Mouse (Mus musculus) midbrain, postnatal 0 days (tissue): ENCODE results near the gene Ccl9. TPM values are rescaled to one million over a fixed set of nuclear protein-coding genes. Genes with fewer than 3 reads are reported as not detected.

Experiments used
- ATAC-seq: fragments of 200-750 bp; cut with Nextera tagmentation; 2 replicates; pipeline ENCODE4 v1.8.0; 2017; ENCODE audit warnings: moderate number of reproducible peaks, mild to moderate bottlenecking, moderate TSS enrichment, moderate library complexity; ENCODE audit not compliant: low FRiP score
- DNase-seq: peaks from one replicate; pipeline ENCODE4 v3.0.0-alpha.2; 2015; ENCODE audit warnings: low spot score
- H3K27ac ChIP-seq: fragments of 300-500 bp; sonication (generic); 2 replicates; pipeline ENCODE4 v1.5.1; 2014; ENCODE audit warnings: low read depth, mild to moderate bottlenecking, low read length, mixed read lengths
- H3K27me3 ChIP-seq: fragments of 300-500 bp; sonication (generic); 2 replicates; pipeline ENCODE4 v1.6.1; 2014; ENCODE audit warnings: low read length, control low read depth, mixed read lengths; ENCODE audit not compliant: insufficient read depth
- H3K36me3 ChIP-seq: fragments of 300-500 bp; sonication (generic); 2 replicates; pipeline ENCODE4 v1.6.1; 2014; ENCODE audit warnings: low read length, control low read depth, mixed read lengths; ENCODE audit not compliant: insufficient read depth
- H3K4me1 ChIP-seq: fragments of 300-500 bp; sonication (generic); 2 replicates; pipeline ENCODE4 v1.6.1; 2014; ENCODE audit warnings: mild to moderate bottlenecking, control low read depth, antibody characterized with exemption, low read length, mixed read lengths; ENCODE audit not compliant: insufficient read depth
- H3K4me2 ChIP-seq: fragments of 300-500 bp; sonication (generic); 2 replicates; pipeline ENCODE4 v1.6.1; 2014; ENCODE audit warnings: low read depth, mild to moderate bottlenecking, low read length, mixed read lengths; ENCODE audit not compliant: poor library complexity, severe bottlenecking
- H3K4me3 ChIP-seq: fragments of 300-500 bp; sonication (generic); 2 replicates; pipeline ENCODE4 v1.5.1; 2014; ENCODE audit warnings: low read depth, mild to moderate bottlenecking, low read length, moderate library complexity
- H3K9ac ChIP-seq: fragments of 300-500 bp; sonication (generic); replicated peaks from 2 replicates; pipeline ENCODE4 v1.6.1; 2014; ENCODE audit warnings: mild to moderate bottlenecking, low read length, moderate library complexity, mixed read lengths; ENCODE audit not compliant: poor library complexity, severe bottlenecking
- H3K9me3 ChIP-seq: fragments of 300-500 bp; sonication (generic); 2 replicates; pipeline ENCODE4 v1.6.1; 2016; ENCODE audit warnings: low read length, control low read depth
- CTCF ChIP-seq: IDR thresholded peaks from 2 replicates; pipeline ENCODE4 v1.5.1; 2016; ENCODE audit warnings: antibody characterized with exemption, mild to moderate bottlenecking
- WGBS: fragments of 180-500 bp; shearing (Covaris S2); extraction: QIAGEN DNeasy Blood & Tissue Kit; methylation state at CpG from one replicate; pipeline ENCODE4 v1.1.7; 2014; 5-methylcytosine and 5-hydroxymethylcytosine counted together
- polyA plus RNA-seq: library from polyadenylated mRNA; unstranded; fragments of >200 nt; fragmentation: Nextera tagmentation; extraction: Ambion mirVana; gene quantifications from 2 replicates; pipeline ENCODE4 v1.2.1, GENCODE M21; 2015
- total RNA-seq: library from RNA; depleted of rRNA; stranded (reverse); fragments of >200 nt; gene quantifications from 2 replicates; pipeline ENCODE4 v1.2.3, GENCODE M21; 2014

Gene Ccl9
- total and polyA plus RNA-seq, 2 experiments from 2014 or later = 1.9 to 2.9 TPM

GRCm38 (mm10) chr11:83583450-83583754 lies 5.0 kb upstream of the Ccl9 start:
- H3K36me3 ChIP-seq = no peaks in the 10 kb centered on the region
- no peak overlapping the region for H3K9ac ChIP-seq

GRCm38 (mm10) chr11:83582626-83583449 lies 4.4 kb upstream of the Ccl9 start:
- Histone ChIP-seq H3K9me3 (no peaks in the 10 kb centered on the region), H3K9ac (no peak overlapping the region), H3K27ac (no peak overlapping the region), H3K27me3 (no peaks in the 10 kb centered on the region), H3K4me1 (no peaks in the 10 kb centered on the region), H3K36me3 (no peaks in the 10 kb centered on the region), H3K4me2 (no peak overlapping the region), H3K4me3 (no peak overlapping the region)
- TF ChIP-seq CTCF = no peak
- WGBS = 70% methylated on average over 4 of the region's 4 CpGs
- DNase-seq (no peak), ATAC-seq (no peak)

More at GRCm38 (mm10) chr11:83583450-83583754, 5.0 kb upstream of the Ccl9 start:
- ATAC-seq = no peak
- no peak overlapping the region for H3K4me2 ChIP-seq
- DNase-seq = no peak
- no peak for TF ChIP-seq CTCF
- H3K9me3 ChIP-seq = no peaks in the 10 kb centered on the region
- no peak overlapping the region for H3K4me3 ChIP-seq
- no peak overlapping the region for H3K27ac ChIP-seq
- no peaks in the 10 kb centered on the region for H3K4me1 ChIP-seq
- H3K27me3 ChIP-seq = no peaks in the 10 kb centered on the region

GRCm38 (mm10) chr11:83581626-83582610 lies 3.5 kb upstream of the Ccl9 start:
- H3K4me3 ChIP-seq = no peak overlapping the region
- DNase-seq = no peak
- no peaks in the 10 kb centered on the region for H3K27me3 ChIP-seq
- no peak overlapping the region for H3K9ac ChIP-seq
- no peak overlapping the region for H3K4me2 ChIP-seq
- no peak overlapping the region for H3K27ac ChIP-seq
- no peaks in the 10 kb centered on the region for H3K4me1 ChIP-seq
- no peaks in the 10 kb centered on the region for H3K9me3 ChIP-seq
- no peak for TF ChIP-seq CTCF
- ATAC-seq = no peak
- 83% methylated on average over 4 of the region's 4 CpGs for WGBS
- H3K36me3 ChIP-seq = no peaks in the 10 kb centered on the region

GRCm38 (mm10) chr11:83580699-83581232 lies 2.3 kb upstream of the Ccl9 start:
- Histone ChIP-seq H3K4me1 (no peaks in the 10 kb centered on the region), H3K4me3 (no peak overlapping the region), H3K27ac (no peak overlapping the region), H3K36me3 (no peaks in the 10 kb centered on the region), H3K27me3 (no peaks in the 10 kb centered on the region), H3K9ac (no peak overlapping the region), H3K4me2 (no peak overlapping the region), H3K9me3 (no peaks in the 10 kb centered on the region)
- WGBS = 61% methylated on average over 1 of the region's 1 CpGs
- no peak for TF ChIP-seq CTCF
- no peak for DNase-seq
- no peak for ATAC-seq

- WGBS = 84% methylated on average over 3 of the region's 3 CpGs
- H3K4me3 ChIP-seq = no peak overlapping the region
- H3K4me1 ChIP-seq = no peaks in the 10 kb centered on the region
- no peak for TF ChIP-seq CTCF
- no peak overlapping the region for H3K27ac ChIP-seq
- no peaks in the 10 kb centered on the region for H3K9me3 ChIP-seq
- H3K27me3 ChIP-seq = no peaks in the 10 kb centered on the region
- no peak for DNase-seq
- no peak for ATAC-seq
- no peak overlapping the region for H3K4me2 ChIP-seq
- H3K9ac ChIP-seq = no peak overlapping the region
- H3K36me3 ChIP-seq = no peaks in the 10 kb centered on the region
Observed at GRCm38 (mm10) chr11:83578999-83579398, 563 bp upstream of the Ccl9 start.
